Mouse (Mus musculus): ENCODE measurements around the gene Olfr633. TPM values are rescaled to one million over a fixed set of nuclear protein-coding genes. Genes with fewer than 3 reads are reported as not detected.
A peak's percentile ranks its signal among the peaks of the same experiment; 100 is the strongest.
"Not testable (repeated sequence)": the region's sequence is repeated elsewhere in the genome, so short reads cannot be mapped to it uniquely, and the experiment has no call there.

Olfr633 gene
- not detected for total RNA-seq (2021)
- long read RNA-seq, experiment 1: 0 reads
- long read RNA-seq, experiment 2: 0 reads

DNA sequence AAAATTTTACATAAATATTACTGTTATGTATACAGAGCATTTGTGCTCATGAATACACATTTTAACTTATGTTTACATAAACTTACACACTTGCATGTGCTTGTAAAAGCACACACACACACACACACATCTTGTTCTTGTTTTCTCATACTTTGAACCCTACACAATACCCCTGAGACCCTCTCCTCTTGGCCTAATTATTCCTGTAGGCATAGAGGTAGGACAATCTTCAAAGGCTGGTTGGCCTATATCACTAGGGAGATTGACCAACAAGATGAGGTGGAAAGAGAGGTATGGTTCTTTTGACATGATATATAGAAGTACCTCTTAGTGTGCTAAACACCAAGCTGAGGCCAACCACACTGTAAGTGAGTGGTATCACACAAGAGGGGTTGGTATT is at the start of gene Olfr633:
Gene Olfr633 (plus strand): TSS at position 301 of the 400 bp plus-strand sequence.
- TF ChIP-seq CTCF (conservative IDR thresholded peaks at IDR 0.05): no peak
- Histone ChIP-seq H3K27ac (no peak within 1 kb of the TSS), H3K4me3 (no peak within 1 kb of the TSS)
- no peak for DNase-seq (ENCODE audit: low spot score in 2 of 2)

- no peak for TF ChIP-seq CTCF (conservative IDR thresholded peaks at IDR 0.05)
- no peak within 1 kb of the TSS for H3K4me3 ChIP-seq
These were observed 41.0 kb upstream of the Olfr633 start, which contains the start of gene Olfr65 for GRCm38 (mm10) chr7:103903187-103903586. TSS of gene Olfr65 (plus strand) at chr7:103903487.

GRCm38 (mm10) chr7:103910047-103910446 is 34.2 kb upstream of the Olfr633 start:
- DNase-seq (ENCODE audit: low spot score in 2 of 2): no peak
- Histone ChIP-seq H3K4me3 (no peak overlapping the region), H3K27ac (no peak overlapping the region)
- TF ChIP-seq CTCF (conservative IDR thresholded peaks at IDR 0.05): no peak

More at GRCm38 (mm10) chr7:103903187-103903586, 41.0 kb upstream of the Olfr633 start, which contains the start of gene Olfr65:
- no peak for DNase-seq (ENCODE audit: low spot score in 2 of 2)
- no peak within 1 kb of the TSS for H3K27ac ChIP-seq

DNA sequence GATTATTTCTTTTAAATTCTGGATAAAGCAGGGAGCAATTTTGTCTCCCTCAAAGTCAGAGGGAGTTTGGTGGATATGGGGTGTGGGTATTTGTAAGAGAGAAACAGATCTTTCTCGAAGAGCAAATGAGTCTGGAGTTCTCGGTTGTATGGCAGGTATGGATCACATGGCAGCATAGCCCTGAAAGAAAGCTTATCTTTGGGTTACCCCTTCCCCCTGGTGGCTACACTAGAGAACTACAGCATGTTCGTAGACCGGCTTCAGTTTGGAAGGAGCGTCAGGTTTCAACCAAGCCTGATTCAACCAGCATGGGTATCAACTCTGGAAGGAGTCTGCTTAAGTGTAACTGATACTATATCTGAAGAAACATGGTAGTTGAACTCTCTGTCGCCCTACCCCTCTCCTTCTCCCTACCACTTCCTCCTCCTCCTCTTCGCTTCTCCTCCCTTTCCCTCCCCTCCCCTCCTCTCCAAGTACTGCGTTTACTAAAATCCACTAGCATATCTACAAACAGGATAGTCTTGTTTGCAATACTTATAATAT is 31.2 kb upstream of the Olfr633 start:
- TF ChIP-seq CTCF (conservative IDR thresholded peaks at IDR 0.05): peak; percentile 38
- H3K4me3 ChIP-seq: no peak overlapping the region
- H3K27ac ChIP-seq: no peak overlapping the region
- DNase-seq (ENCODE audit: low spot score in 2 of 2): no peak

DNA sequence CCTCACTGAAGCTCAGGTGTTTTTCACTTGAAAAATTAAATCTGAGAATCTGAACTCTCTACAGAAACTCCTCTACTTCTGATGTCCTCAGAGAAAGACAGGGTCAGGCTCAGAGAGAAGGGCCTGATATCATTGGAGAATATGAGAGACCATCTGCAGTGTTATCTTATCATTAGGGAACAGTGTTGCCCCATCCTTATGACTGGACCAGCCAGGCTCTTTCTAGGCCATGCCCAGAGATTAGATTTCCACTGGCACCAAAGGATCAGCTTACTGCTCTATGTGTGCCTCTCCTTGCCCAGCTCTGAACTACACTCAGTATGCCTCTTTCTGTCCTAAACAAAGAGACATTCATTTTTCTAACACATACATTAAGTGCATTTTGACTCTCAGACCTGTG is 28.9 kb upstream of the Olfr633 start:
- DNase-seq (ENCODE audit: low spot score in 2 of 2): no peak
- no peak overlapping the region for H3K4me3 ChIP-seq
- TF ChIP-seq CTCF (conservative IDR thresholded peaks at IDR 0.05): no peak
- no peak overlapping the region for H3K27ac ChIP-seq

GRCm38 (mm10) chr7:103928525-103928924 is 15.7 kb upstream of the Olfr633 start, which contains the start of gene Olfr631:
TSS of gene Olfr631 (plus strand) at chr7:103928825.
- TF ChIP-seq CTCF (conservative IDR thresholded peaks at IDR 0.05): no peak
- Histone ChIP-seq H3K4me3 (no peak within 1 kb of the TSS), H3K27ac (no peak within 1 kb of the TSS)
- no peak for DNase-seq (ENCODE audit: low spot score in 2 of 2)

GRCm38 (mm10) chr7:103934264-103934663 is 10.0 kb upstream of the Olfr633 start, which contains the start of gene Olfr632:
TSS of gene Olfr632 (plus strand) at chr7:103934347.
- no peak for TF ChIP-seq CTCF (conservative IDR thresholded peaks at IDR 0.05)
- no peak within 1 kb of the TSS for H3K27ac ChIP-seq
- no peak for DNase-seq (ENCODE audit: low spot score in 2 of 2)
- H3K4me3 ChIP-seq: no peak within 1 kb of the TSS

GRCm38 (mm10) chr7:103942730-103943129 is 1.5 kb upstream of the Olfr633 start:
- H3K4me3 ChIP-seq: no peak overlapping the region
- no peak overlapping the region for H3K27ac ChIP-seq
- TF ChIP-seq CTCF (conservative IDR thresholded peaks at IDR 0.05): peak; percentile 66
- DNase-seq (ENCODE audit: low spot score in 2 of 2): peak in 1 of 2 experiments; percentile 9

DNA sequence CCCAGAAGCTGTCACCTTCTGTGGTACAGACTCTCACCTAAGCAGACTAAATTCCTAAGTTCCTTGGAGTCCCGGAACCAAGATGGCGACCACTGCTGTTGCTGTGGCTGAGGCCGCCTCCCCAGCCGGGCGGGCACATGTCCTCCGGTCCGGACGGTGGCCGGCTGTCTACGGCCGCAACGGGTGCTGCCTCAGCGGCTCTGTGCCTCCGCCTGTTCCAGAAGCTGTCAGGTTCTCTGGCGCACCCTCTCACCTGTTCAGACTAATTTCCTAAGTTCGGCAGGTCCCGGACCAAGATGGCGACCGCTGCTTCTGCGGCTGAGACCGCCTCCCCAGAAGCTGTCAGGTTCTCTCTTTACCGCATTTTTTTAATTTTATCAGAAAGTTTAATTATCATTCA is 22.6 kb downstream of the Olfr633 start:
- H3K27ac ChIP-seq; DNase-seq (ENCODE audit: low spot score in 2 of 2); H3K4me3 ChIP-seq: not testable (repeated sequence)

DNA sequence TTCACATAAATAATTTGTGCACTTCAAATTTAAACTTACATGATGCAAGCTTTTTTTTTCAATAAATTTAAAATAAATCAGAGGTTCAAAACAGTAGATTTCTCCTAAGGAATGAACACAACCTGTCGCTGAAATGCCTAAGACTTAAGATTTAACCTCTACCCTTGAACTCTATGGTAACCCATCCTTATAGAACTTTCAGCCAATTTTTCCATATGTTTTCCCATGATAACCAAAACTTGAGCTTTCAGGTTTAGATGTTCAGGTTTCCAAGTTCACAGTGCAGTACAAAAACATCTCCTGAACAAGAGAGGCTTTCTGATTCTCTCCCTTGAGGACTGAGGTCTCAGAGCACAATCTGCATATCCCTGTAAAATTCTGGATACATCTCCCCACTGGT is 26.6 kb downstream of the Olfr633 start, which contains the start of gene Olfr635:
Gene Olfr635 (plus strand): TSS at position 301 of the 400 bp plus-strand sequence.
- TF ChIP-seq CTCF (conservative IDR thresholded peaks at IDR 0.05): no peak
- no peak within 1 kb of the TSS for H3K27ac ChIP-seq
- DNase-seq (ENCODE audit: low spot score in 2 of 2): no peak
- H3K4me3 ChIP-seq: no peak within 1 kb of the TSS

GRCm38 (mm10) chr7:103971782-103972181 is 27.5 kb downstream of the Olfr633 start:
- no peak for DNase-seq (ENCODE audit: low spot score in 2 of 2)
- Histone ChIP-seq H3K4me3 (no peak overlapping the region), H3K27ac (no peak overlapping the region)
- no peak for TF ChIP-seq CTCF (conservative IDR thresholded peaks at IDR 0.05)

DNA sequence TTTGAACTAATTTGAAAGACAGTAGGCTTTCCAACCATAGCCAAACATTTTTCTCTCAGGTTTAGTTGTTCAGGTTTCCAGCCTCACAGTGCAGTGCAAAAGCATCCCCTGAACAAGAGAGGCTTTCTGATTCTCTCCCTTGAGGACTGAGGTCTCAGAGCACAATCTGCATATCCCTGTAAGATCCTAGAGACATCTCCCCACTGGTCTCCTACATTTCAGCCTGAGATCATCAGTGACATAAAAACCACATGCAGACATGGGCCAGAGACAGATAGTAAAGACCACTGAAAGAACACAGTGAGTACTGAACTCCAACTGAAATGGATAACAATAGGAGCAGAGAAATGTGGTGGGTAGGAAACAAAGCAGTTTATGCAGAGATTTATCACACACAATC is 54.2 kb downstream of the Olfr633 start, which contains the start of gene Olfr638:
Gene Olfr638 (plus strand): TSS at position 301 of the 400 bp plus-strand sequence.
- H3K4me3 ChIP-seq: no peak within 1 kb of the TSS
- no peak for DNase-seq (ENCODE audit: low spot score in 2 of 2)
- H3K27ac ChIP-seq: no peak within 1 kb of the TSS
- no peak for TF ChIP-seq CTCF (conservative IDR thresholded peaks at IDR 0.05)

Other genes with a start within 250 kb of the Olfr633 start
- not detected for gene Olfr243, start 229.8 kb upstream of the Olfr633 start, total RNA-seq (2021)
- gene Olfr628, start 214.1 kb upstream of the Olfr633 start, total RNA-seq (2021): not detected
- not detected for gene Olfr629, start 199.5 kb upstream of the Olfr633 start, total RNA-seq (2021)
- not detected for gene Olfr630, start 187.1 kb upstream of the Olfr633 start, total RNA-seq (2021)
- not detected for gene Olfr69, start 172.8 kb upstream of the Olfr633 start, total RNA-seq (2021)
- gene Olfr68, start 164.7 kb upstream of the Olfr633 start, total RNA-seq (2021): not detected
- not detected for gene Olfr67, start 152.6 kb upstream of the Olfr633 start, total RNA-seq (2021)
- 10 to 100 TPM; 30.9 to 57.0 TPM for gene Hbb-bt, start 130.4 kb upstream of the Olfr633 start, total RNA-seq (2021)
- gene Hbb-bs, start 116.3 kb upstream of the Olfr633 start, total RNA-seq (2021): 100 to 1,000 TPM; 322 to 529 TPM
- not detected for gene Hbb-bh2, start 103.9 kb upstream of the Olfr633 start, total RNA-seq (2021)
- not detected for gene Hbb-bh1, start 101.3 kb upstream of the Olfr633 start, total RNA-seq (2021)
- not detected for gene Hbb-y, start 91.2 kb upstream of the Olfr633 start, total RNA-seq (2021)
- gene Olfr66, start 58.2 kb upstream of the Olfr633 start, total RNA-seq (2021): not detected
- gene Olfr64, start 50.0 kb upstream of the Olfr633 start, total RNA-seq (2021): not detected
- gene Olfr65, start 41.0 kb upstream of the Olfr633 start, total RNA-seq (2021): not detected
- gene Olfr631, start 15.6 kb upstream of the Olfr633 start, total RNA-seq (2021): not detected
- not detected for gene Olfr632, start 10.1 kb upstream of the Olfr633 start, total RNA-seq (2021)
- gene Olfr635, start 26.7 kb downstream of the Olfr633 start, total RNA-seq (2021): under 1 TPM; 0.05 to 0.07 TPM
- not detected for gene Olfr638, start 54.3 kb downstream of the Olfr633 start, total RNA-seq (2021)
- under 1 TPM; 0.07 to 0.10 TPM for gene Olfr639, start 72.9 kb downstream of the Olfr633 start, total RNA-seq (2021)
- gene Olfr640, start 81.1 kb downstream of the Olfr633 start, total RNA-seq (2021): not detected
- gene Olfr641, start 91.0 kb downstream of the Olfr633 start, total RNA-seq (2021): not detected
- not detected for gene Olfr642, start 108.2 kb downstream of the Olfr633 start, total RNA-seq (2021)
- not detected for gene 4930516K23Rik, start 117.0 kb downstream of the Olfr633 start, total RNA-seq (2021)
- not detected for gene Olfr644, start 127.4 kb downstream of the Olfr633 start, total RNA-seq (2021)
- gene Olfr645, start 141.0 kb downstream of the Olfr633 start, total RNA-seq (2021): not detected
- gene Olfr646, start 160.4 kb downstream of the Olfr633 start, total RNA-seq (2021): under 1 TPM in 1 of 2 experiments, not detected in 1; 0.18 TPM
- gene Ubqln5, start 185.4 kb downstream of the Olfr633 start, total RNA-seq (2021): not detected
- gene Olfr643, start 193.0 kb downstream of the Olfr633 start, total RNA-seq (2021): not detected
- gene Ubqln3, start 198.8 kb downstream of the Olfr633 start, total RNA-seq (2021): not detected
- not detected for gene Ubqlnl, start 206.1 kb downstream of the Olfr633 start, total RNA-seq (2021)
- not detected for gene Olfm5, start 220.4 kb downstream of the Olfr633 start, total RNA-seq (2021)
- under 1 TPM; 0.20 to 0.26 TPM for gene Olfr648, start 239.0 kb downstream of the Olfr633 start, total RNA-seq (2021)

Data from layer of hippocampus, adult 2 months (tissue).